Mouse (Mus musculus): Measurements from ENCODE around the gene Ldlrad3.

Ldlrad3 gene

DNA sequence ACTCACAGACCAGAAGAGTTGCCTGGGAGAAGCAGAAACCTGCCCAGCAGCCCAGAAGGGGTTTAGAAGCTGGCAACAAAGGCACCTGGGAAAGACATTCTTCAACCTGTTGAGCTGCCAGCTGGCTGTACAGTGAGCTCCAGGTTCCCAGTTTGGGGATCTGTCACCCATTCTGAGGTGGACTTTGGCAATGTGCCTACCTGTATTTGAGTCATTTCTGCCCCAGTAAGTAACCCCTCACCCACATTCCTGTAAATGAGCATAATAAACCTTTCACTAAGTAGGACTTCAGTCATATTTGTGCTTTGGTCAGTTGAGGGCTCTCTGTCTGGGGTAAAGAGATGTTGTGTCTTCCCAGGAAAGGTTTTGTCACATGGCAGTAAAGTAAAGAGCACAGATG lies 4.8 kb upstream of the Ldlrad3 start:
- in situ Hi-C loops (cut with MboI; ENCODE audit: low sequenced_read_pairs): no loop called here

DNA sequence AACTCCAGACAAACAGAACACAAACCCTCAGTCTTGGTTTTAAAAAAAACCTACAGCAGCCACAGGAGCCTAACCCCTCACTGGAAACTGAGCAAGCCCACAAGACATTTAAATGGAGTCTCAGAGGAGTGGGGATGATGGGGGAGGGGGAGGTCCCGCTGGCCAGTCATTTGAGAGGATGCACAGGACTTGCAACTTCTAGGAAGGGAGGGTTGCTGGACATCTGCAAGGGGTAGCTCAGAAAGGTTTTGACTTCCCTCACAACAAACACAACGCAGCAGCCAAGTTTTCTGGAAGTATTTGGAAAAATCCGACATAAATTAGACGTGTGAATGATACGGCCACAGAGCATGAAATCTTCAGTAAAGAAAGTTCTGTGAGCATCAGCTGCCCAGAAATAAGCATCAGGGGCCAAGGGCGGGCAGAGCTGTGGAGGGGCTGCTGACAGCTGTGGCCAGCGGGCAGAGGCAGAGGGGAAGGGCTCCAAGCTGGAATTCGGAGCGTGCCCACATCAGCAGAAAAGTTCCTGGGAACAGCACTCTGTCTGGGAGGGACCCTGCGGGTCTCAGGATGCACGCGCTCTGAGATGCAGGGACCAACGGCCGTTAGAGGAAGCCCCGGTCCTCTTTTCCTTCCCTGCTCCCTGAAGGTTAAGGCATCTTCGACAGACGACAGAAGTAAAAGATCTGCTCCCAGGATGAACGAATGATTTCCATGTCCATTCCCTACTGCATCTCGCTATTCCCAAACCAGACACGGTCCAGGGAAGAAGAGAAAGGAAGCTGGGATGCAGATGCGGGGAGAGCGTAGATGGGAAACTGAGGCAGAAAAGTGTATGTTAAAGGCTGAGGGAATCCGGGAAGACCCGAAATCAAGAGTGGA lies 875 bp downstream of the Ldlrad3 start:
- in situ Hi-C loops (cut with MboI; ENCODE audit: low sequenced_read_pairs): no loop called here

DNA sequence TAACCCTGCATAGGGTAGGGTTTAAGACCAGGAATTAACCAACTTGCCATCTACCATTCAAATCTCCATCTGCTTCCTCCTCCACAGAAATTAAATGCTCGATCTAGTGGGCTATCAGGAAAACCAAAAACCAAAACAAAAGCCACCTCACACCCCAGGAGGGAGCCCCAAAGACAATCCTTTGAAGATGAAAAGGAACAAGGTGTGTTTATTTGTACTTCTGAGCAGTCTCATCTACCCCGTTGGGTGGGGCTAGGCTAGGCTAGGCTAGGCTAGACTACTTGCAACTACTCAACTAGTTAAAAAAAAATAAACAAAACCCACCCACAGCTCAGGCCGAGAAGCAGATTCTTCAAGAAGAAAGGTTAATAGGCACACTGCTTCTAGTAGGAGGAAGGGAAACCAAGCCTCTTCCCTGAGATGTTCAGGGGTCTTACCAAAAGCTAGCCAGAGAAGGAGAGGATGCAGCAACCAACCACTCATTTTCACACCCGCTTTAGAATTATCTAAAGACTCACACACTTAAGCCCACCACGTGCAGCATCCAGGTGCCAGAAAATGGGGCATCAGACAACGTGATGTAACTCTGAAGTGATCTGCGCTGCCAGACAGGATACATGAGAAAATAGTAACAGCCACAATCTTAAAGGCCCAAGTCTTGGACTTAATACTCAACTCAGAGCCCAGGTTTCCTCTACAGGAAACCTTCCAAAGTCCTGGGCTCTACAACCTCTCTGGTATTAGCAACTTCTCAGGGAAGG lies 2.3 kb downstream of the Ldlrad3 start:
- in situ Hi-C loops (cut with MboI; ENCODE audit: low sequenced_read_pairs): no loop called here

DNA sequence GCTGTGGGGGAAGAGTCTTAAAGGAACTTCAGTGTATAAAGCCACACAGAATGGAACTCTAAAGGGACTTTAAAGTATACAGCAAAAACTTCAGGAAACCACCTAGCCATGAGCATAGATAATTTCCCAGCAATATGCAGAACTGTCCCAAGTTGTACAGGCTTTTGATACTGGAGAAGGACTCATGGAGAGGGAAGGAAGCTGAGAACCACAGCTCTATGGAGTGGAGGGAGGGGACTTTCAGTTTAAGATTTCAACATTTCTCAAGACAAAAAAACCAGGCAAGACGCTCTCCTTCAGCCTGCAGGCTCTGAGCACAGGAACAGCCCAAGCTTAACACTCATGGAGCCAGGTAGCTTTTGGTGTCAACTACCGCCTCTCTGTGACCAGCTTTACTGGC lies 4.7 kb downstream of the Ldlrad3 start:
- in situ Hi-C loops (cut with MboI; ENCODE audit: low sequenced_read_pairs): no loop called here

DNA sequence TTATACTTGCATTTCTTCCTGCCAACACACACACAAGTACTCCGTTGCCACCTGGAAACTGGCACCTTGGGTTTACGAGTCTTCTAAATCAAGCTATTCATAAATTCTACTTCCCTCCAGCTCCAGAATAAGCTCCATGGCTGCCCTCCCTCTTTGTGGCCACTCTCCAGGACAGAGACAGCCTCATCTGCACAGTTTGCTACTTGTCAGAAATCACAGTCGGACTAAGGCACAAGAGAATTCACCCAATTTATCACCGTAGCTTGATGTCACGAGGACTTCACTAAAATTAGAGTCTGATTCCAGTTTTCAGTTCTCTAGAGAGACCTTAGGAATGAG lies 9.8 kb downstream of the Ldlrad3 start:
- in situ Hi-C loops (cut with MboI; ENCODE audit: low sequenced_read_pairs): no loop called here

DNA sequence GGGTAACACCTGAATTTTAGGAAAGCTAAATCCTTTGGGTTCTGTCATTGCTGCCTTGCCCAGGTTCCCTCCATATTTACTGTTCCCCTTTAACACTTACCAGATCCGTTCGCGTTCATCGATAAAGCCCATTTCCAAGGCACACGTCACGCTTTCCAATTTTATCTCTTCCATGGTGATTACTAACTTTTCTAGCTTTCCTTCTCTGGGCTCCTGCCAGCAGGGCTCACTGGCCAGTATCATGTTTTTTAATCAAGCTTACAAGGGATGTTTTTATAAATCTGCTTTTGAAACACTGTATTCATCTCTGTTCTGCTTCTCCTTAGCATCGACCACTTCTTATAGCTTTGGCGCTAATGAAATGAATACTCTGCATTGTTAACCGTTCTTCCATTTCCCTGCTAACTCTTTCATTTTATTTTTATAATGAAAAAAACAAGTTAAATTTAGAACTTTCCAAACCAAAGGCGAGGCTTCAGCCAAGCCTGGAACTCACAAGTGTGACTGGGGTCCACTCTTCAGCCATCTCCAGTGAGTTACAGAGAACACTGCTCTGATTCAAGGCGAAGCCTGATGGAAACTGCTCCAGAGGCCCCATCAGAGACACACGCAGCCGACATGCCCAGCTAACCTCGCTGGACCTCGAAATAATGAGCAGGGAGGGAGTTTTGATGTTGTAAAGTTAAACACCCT lies 10.3 kb downstream of the Ldlrad3 start:
- in situ Hi-C loops (cut with MboI; ENCODE audit: low sequenced_read_pairs): no loop called here

DNA sequence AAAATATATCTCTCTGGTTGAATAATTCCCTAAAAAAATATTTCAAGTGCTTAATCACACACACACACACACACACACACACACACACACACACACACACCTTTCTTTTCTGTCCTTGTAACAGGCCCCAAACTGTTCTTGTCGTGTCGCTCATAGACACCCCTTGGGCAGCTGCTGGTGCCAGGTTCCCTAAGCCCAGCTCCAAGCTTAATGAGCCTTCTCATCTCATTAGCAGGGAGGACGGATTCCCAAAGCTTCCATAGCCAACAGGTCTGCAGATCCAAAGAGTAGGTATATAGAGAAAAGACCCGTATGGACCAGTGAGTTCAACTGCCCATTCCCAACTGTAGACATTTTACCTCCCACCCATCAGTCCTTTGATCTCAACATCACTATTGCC lies 13.7 kb downstream of the Ldlrad3 start:
- in situ Hi-C loops (cut with MboI; ENCODE audit: low sequenced_read_pairs): no loop called here

DNA sequence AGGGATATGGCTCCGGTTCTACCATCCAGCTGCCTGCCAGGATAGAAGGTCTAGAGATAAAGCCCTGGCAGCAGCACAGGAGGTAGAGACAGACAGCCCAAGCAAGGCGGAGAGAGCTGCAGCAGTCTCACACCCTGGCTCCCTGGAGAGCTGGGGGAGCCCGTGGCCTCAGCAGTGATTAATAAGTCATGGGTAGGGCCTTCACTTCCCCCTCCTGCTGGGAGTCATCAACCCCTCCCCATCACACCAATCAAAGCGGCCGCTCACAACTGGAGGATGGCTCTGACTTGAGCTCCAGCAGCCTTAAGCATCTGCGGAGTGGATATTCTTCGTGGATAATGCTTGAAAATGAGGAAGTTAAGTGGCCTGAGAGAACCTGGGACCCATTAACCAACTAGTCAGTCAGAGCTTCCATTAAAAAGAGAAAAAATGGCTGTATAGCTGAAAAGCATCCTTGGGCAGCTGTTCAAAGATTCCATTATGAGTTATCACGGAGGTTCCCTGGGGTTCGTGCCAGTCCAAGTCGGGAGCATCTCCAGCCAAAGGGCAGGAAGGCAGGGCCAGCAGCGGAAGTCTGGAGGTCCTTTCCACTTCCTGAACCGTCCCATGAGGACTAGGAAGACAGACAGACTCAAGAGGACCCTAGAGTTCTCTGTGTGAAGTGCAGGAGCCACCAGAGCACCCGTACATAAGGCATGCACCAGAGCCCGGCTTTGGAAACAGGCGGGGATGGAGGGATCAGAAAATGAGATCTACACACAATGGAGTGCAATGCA lies 19.4 kb downstream of the Ldlrad3 start:
- in situ Hi-C loops (cut with MboI; ENCODE audit: low sequenced_read_pairs): no loop called here

DNA sequence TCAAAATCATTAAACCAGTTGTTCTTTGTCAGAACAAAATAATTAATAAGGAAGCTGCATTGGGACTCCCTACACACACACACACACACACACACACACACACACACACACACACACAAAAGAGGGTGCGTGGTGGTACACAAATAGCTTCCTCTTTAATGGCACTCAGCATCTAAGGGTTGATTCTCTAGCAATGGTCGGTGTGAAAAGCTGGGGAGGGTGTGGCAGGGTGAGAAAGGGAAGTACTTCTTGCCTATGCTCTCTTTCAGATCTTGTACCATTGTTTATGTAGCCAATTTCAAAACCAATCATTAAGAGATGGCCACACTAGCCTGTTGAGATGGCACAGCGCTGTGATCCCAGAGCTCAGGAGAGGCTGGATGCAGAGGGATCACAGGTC lies 23.1 kb downstream of the Ldlrad3 start:
- in situ Hi-C loops (cut with MboI; ENCODE audit: low sequenced_read_pairs): no loop called here

DNA sequence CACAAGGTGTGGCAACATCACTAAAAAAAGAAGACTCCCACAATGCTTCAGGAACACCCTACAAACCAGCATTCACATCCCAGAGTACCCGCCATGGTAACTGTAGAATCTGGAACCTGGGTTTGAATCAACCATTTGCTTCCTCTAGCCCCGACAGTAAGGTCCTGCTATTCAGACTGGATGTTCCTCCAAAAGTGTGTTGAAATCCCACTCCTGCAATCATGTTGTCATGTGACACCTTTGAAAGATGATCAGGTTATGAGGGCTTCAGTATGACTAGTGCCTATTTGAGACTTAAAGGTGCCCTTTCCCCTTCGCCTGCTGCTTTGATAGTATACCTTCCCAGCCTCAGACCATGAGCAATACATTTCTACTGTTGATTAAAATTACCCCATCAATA lies 28.6 kb downstream of the Ldlrad3 start:
- in situ Hi-C loops (cut with MboI; ENCODE audit: low sequenced_read_pairs): no loop called here

DNA sequence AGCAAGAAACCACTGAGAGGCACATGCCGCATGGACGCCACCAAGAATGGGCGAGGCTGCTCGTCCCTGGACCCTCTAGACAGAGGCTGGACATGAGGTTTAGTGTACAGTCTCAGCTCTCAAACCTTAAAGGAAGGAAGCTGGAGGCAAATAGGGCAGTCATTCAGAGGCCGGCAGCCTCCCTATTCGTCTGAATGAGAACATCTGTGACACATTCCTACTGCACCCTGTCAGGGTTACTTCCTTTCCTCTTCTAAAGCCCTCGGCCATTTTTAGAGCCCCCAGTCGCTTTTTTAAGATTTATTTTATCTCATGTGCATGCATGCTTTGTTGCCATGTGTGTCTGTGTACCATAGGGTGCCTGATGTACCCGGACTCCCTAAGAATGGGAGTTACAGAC lies 29.2 kb downstream of the Ldlrad3 start:
- in situ Hi-C loops (cut with MboI; ENCODE audit: low sequenced_read_pairs): no loop called here

DNA sequence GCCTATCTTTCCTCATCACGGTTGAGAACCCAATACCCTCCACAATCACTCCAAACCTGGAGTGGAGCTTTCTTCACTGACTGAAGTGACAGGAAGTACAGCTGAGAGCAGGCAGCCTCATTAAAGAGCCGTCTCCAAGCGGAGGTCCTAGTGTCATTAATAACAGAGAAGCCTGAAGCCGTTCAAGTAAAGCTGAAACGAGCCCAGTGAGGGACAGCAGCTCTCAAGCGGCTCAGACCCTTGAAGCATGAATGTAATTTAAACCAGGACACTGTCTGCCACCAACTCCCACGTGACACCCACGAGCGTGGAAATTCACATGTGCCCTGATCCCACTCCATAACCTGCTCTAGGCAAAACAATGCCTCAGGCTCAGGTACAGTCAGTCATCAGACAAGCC lies 29.7 kb downstream of the Ldlrad3 start:
- in situ Hi-C loops (cut with MboI; ENCODE audit: low sequenced_read_pairs): no loop called here

DNA sequence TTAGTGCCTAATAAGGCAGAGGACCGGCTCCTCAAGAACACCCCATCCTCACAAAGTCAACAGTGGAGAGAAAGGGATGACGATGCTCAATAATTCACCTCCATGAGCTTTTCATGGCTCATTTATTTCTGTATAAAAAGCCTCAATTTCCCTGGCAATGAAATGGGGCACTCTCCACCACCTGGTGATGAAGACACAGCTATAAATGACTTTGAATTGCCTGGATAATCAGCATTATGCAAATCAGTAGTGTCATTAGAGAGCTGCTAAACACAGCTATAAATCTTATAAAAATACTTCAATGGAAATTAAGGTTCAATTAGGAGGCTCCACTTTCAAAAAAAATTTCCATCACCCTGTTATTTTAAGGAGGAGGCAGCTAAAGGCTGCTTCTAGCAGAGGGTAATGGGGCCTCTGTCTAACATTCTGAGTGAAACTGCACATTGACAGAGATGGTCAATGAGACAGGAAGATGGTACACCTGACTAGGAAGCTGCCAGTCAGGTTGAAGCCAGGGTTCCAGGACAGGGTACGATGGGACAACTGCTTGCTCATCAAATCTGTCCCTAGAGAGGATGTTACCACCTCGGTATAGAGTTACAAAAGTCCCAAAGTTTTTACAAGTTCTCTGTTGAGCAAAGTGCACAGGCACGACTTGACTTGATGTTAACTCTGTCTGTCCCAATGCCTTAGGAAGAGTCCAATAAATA lies 30.7 kb downstream of the Ldlrad3 start:
- in situ Hi-C loops (cut with MboI; ENCODE audit: low sequenced_read_pairs): no loop called here

DNA sequence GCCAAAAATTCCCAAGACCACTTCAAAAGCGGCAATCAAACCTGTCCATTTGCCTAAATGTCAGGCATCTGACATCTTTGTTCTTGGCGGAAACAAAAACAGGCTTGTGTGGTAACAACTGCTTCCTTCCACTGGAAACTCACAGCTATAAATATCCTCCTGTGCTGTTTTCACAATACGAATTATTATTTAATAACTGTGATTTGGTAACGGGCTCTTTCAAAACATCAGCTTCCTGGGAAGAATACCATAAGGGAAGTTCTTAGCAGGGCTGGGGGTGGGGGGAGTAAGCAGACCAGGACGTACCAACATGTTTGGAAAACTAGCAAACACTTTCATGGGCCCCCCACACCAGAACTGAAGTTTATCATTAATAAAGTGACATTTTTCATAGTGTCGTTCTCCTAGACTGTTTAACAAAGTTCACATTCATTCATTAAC lies 31.4 kb downstream of the Ldlrad3 start:
- in situ Hi-C loops (cut with MboI; ENCODE audit: low sequenced_read_pairs): no loop called here

DNA sequence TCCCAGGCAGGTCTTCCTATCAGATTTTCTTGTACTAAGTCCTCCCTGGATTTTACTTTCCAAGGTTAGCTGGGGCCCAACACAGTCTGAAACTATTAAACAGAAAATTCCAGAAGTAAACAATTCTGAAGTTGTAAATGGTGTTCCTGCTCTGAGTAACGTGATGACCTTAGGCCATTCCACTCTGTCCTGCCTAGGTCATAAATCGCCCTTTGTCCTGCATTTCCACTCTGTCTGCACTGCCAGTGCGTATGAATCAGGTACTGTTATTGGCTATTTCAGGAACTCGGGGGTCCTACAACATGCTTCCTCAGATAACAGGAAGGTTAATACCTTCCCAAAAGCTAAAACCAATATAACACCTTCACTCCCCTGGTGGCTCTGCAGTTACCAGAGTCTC lies 31.9 kb downstream of the Ldlrad3 start:
- in situ Hi-C loops (cut with MboI; ENCODE audit: low sequenced_read_pairs): no loop called here

DNA sequence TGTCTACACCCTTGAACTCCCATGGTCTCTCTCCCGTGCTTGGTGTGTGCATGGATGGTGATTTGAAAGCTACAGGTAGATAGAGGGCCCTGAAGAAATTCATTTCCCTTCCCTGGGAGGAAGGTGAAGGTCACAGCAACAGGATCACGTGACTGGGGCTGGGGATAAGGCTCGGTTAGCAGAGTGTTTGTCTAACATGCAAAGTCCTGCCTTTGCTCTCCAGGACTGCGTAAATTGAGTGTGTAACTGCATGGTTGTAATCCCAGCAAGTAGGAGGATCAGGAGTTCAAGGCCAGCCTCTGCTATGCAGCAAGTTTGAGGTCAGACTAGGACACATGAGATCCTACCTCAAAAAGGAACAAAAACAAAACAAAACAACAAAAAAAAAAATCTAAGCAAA lies 32.7 kb downstream of the Ldlrad3 start:
- in situ Hi-C loops (cut with MboI; ENCODE audit: low sequenced_read_pairs): no loop called here

DNA sequence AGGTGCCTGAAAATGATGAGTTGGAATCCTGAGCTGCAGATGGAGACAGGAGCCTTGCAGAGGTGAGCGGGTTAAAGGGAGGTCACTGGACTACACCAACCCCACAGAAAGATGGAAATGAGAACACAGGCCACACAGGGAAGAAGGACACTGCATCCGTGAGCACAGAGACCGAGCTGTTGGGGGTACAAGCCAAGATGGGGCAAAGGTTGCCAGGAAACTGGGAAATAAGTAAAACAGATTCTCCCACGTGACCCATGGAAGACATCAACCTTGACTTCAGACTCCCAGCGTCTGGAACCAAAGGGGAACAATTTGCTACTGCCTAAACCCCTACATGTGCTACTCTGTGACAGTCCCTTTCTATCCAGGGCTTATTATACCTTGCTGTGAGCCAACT lies 33.3 kb downstream of the Ldlrad3 start:
- in situ Hi-C loops (cut with MboI; ENCODE audit: low sequenced_read_pairs): no loop called here

DNA sequence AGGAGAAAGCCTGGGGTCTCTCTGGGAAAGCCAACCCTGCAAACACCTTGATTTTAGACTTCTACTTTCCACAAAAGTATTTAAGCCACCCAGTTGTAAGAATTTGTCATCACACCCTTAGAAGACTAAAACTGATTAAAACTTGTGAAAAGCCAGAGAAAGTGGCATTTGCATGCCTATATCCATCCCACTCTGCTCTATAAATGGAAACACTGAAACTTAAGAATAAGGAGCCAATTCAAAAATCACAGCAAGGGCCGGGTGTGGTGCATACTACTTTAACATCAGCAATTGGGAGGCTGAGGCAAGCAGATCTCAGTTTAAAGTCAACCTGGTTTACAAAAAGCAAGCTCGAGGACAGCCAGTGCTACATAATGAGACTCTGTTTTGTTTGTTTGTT lies 37.1 kb downstream of the Ldlrad3 start:
- in situ Hi-C loops (cut with MboI; ENCODE audit: low sequenced_read_pairs): no loop called here

DNA sequence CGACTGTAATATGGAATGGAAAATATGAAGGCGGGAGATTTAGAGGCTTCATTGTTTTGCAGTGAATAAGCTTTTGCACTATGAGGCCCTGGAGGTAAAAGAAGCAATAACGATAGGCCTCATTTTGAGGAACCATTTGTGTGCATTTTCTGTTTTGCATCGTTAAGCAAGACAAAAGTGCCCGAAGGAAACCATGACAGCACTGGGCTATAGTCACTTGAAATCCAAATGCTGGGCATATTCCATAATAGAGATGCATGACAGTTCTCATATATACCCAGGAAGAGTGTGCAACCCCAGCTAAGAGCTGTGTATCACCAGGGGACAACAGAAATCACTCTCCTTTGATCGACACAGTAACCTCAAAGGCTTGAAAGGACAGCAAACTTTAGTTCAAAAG lies 38.1 kb downstream of the Ldlrad3 start:
- in situ Hi-C loops (cut with MboI; ENCODE audit: low sequenced_read_pairs): no loop called here

DNA sequence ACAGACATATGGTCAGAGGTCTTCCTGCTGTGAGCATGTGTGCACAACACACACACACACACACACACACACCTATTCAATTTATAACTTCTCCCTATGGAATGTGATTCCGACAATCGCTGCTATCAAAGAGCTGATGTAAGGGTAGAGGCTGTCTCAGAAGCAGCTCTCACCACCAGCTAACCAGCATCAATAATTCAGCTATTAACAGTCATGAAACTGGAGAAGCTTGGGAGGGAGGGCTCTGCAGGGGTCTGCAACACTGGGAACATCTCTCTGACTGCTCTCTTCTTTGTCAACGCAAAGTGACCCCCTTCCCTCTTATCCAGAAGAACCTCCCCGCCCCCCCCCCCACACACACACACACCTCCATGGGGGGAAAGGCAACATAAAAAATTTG lies 38.6 kb downstream of the Ldlrad3 start:
- in situ Hi-C loops (cut with MboI; ENCODE audit: low sequenced_read_pairs): no loop called here

Measured in CH12F3 (cell line).